Mouse (Mus musculus) liver, embryonic 12.5 days (tissue): Measurements from ENCODE around the gene Cux1. TPM values are rescaled to one million over a fixed set of nuclear protein-coding genes. Genes with fewer than 3 reads are reported as not detected.

Experiments
- ATAC-seq: fragments of 200-750 bp; cut with Nextera tagmentation; 2 replicates; pipeline ENCODE4 v1.8.0; 2017; ENCODE audit warnings: moderate number of reproducible peaks, mild to moderate bottlenecking, moderate library complexity
- H3K27ac ChIP-seq: fragments of 300-500 bp; sonication (generic); 2 replicates; pipeline ENCODE4 v1.5.1; 2016; ENCODE audit warnings: mild to moderate bottlenecking
- H3K27me3 ChIP-seq: fragments of 300-500 bp; sonication (generic); replicated peaks from 2 replicates; pipeline ENCODE4 v1.6.1; 2016; ENCODE audit warnings: mild to moderate bottlenecking, moderate library complexity
- H3K36me3 ChIP-seq: fragments of 300-500 bp; sonication (generic); 2 replicates; pipeline ENCODE4 v1.6.1; 2016; ENCODE audit warnings: mild to moderate bottlenecking, moderate library complexity
- H3K4me1 ChIP-seq: fragments of 300-500 bp; sonication (generic); 2 replicates; pipeline ENCODE4 v1.6.1; 2016
- H3K4me2 ChIP-seq: fragments of 300-500 bp; sonication (generic); 2 replicates; pipeline ENCODE4 v1.6.1; 2016; ENCODE audit warnings: mild to moderate bottlenecking, moderate library complexity
- H3K4me3 ChIP-seq: fragments of 300-500 bp; sonication (generic); 2 replicates; pipeline ENCODE4 v1.5.1; 2016; ENCODE audit warnings: mild to moderate bottlenecking, moderate library complexity
- H3K9ac ChIP-seq: fragments of 300-500 bp; sonication (generic); 2 replicates; pipeline ENCODE4 v1.6.1; 2016; ENCODE audit warnings: mild to moderate bottlenecking, moderate library complexity
- H3K9me3 ChIP-seq: fragments of 300-500 bp; sonication (generic); replicated peaks from 2 replicates; pipeline ENCODE4 v1.6.1; 2016; ENCODE audit warnings: mild to moderate bottlenecking, moderate library complexity
- WGBS: fragments of 180-500 bp; shearing (Covaris S2); methylation state at CpG from one replicate; pipeline ENCODE4 v1.1.7; 2016; ENCODE audit not compliant: insufficient replicate concordance; 5-methylcytosine and 5-hydroxymethylcytosine counted together
- polyA plus RNA-seq: library from polyadenylated mRNA; unstranded; fragments of >200 nt; fragmentation: Nextera tagmentation; extraction: Ambion mirVana; gene quantifications from 2 replicates; pipeline ENCODE4 v1.2.1, GENCODE M21; 2016

Gene Cux1
- polyA plus RNA-seq, 1 experiment from 2014 or later, result 29.8 TPM

- ATAC-seq, result no peak
- 59% methylated on average over 6 of the region's 6 CpGs for WGBS
- Histone ChIP-seq H3K9ac (no peak overlapping the region), H3K4me2 (no peak overlapping the region), H3K4me3 (no peak overlapping the region), H3K27me3 (no peaks in the 10 kb centered on the region), H3K27ac (no peak overlapping the region), H3K4me1 (peaks cover 29% of the 10 kb centered on the region), H3K36me3 (no peaks in the 10 kb centered on the region), H3K9me3 (no peaks in the 10 kb centered on the region)
Observed at GRCm38 (mm10) chr5:136428498-136429060, 138.7 kb downstream of the Cux1 start.

- Histone ChIP-seq H3K4me2 (no peak overlapping the region), H3K4me1 (peaks cover 32% of the 10 kb centered on the region), H3K36me3 (no peaks in the 10 kb centered on the region), H3K27me3 (no peaks in the 10 kb centered on the region), H3K9ac (no peak overlapping the region), H3K4me3 (no peak overlapping the region), H3K27ac (no peak overlapping the region), H3K9me3 (no peaks in the 10 kb centered on the region)
- WGBS, result 69% methylated on average over 13 of the region's 13 CpGs
- ATAC-seq, result no peak
Observed at GRCm38 (mm10) chr5:136427772-136428497, 139.4 kb downstream of the Cux1 start.

GRCm38 (mm10) chr5:136427121-136427771, 140.0 kb downstream of the Cux1 start:
- H3K36me3 ChIP-seq, result no peaks in the 10 kb centered on the region
- no peak overlapping the region for H3K27ac ChIP-seq
- no peak overlapping the region for H3K4me3 ChIP-seq
- ATAC-seq, result no peak
- H3K4me1 ChIP-seq, result peaks cover 35% of the 10 kb centered on the region
- no peak overlapping the region for H3K4me2 ChIP-seq
- WGBS, result 73% methylated on average over 4 of the region's 4 CpGs
- no peaks in the 10 kb centered on the region for H3K9me3 ChIP-seq
- H3K9ac ChIP-seq, result no peak overlapping the region
- H3K27me3 ChIP-seq, result no peaks in the 10 kb centered on the region

- Histone ChIP-seq H3K4me3 (no peak overlapping the region), H3K36me3 (no peaks in the 10 kb centered on the region), H3K9ac (no peak overlapping the region), H3K27me3 (no peaks in the 10 kb centered on the region), H3K9me3 (no peaks in the 10 kb centered on the region), H3K4me1 (peaks cover 41% of the 10 kb centered on the region), H3K4me2 (no peak overlapping the region), H3K27ac (no peak overlapping the region)
- 76% methylated on average over 2 of the region's 2 CpGs for WGBS
- no peak for ATAC-seq
Observed at GRCm38 (mm10) chr5:136422948-136423347, 144.3 kb downstream of the Cux1 start.

GRCm38 (mm10) chr5:136421885-136422284, 145.4 kb downstream of the Cux1 start:
- WGBS, result 79% methylated on average over 3 of the region's 3 CpGs
- no peaks in the 10 kb centered on the region for H3K9me3 ChIP-seq
- H3K4me3 ChIP-seq, result no peak overlapping the region
- no peak overlapping the region for H3K9ac ChIP-seq
- no peak for ATAC-seq
- H3K27me3 ChIP-seq, result no peaks in the 10 kb centered on the region
- H3K4me1 ChIP-seq, result peaks cover 32% of the 10 kb centered on the region
- no peak overlapping the region for H3K4me2 ChIP-seq
- no peak overlapping the region for H3K27ac ChIP-seq
- no peaks in the 10 kb centered on the region for H3K36me3 ChIP-seq

GRCm38 (mm10) chr5:136421316-136421715, 146.0 kb downstream of the Cux1 start:
- H3K27me3 ChIP-seq, result no peaks in the 10 kb centered on the region
- ATAC-seq, result peak; percentile 71; the same call in 1 of the 2 replicates
- H3K9me3 ChIP-seq, result no peaks in the 10 kb centered on the region
- no peak overlapping the region for H3K27ac ChIP-seq
- H3K4me3 ChIP-seq, result no peak overlapping the region
- peaks cover 28% of the 10 kb centered on the region for H3K4me1 ChIP-seq
- H3K36me3 ChIP-seq, result no peaks in the 10 kb centered on the region
- 68% methylated on average over 3 of the region's 3 CpGs for whole genome bisulfite sequencing
- no peak overlapping the region for H3K4me2 ChIP-seq
- H3K9ac ChIP-seq, result no peak overlapping the region

- Histone ChIP-seq H3K27me3 (no peaks in the 10 kb centered on the region), H3K27ac (no peak overlapping the region), H3K9ac (no peak overlapping the region), H3K4me1 (peaks cover 28% of the 10 kb centered on the region), H3K36me3 (no peaks in the 10 kb centered on the region), H3K4me3 (no peak overlapping the region), H3K4me2 (no peak overlapping the region), H3K9me3 (no peaks in the 10 kb centered on the region)
- ATAC-seq, result no peak
- 52% methylated on average over 3 of the region's 3 CpGs for WGBS
Observed at GRCm38 (mm10) chr5:136420342-136420741, 146.9 kb downstream of the Cux1 start.

GRCm38 (mm10) chr5:136417891-136418290, 149.4 kb downstream of the Cux1 start:
- Histone ChIP-seq H3K27ac (no peak overlapping the region), H3K4me1 (peaks cover 35% of the 10 kb centered on the region), H3K4me2 (no peak overlapping the region), H3K9ac (no peak overlapping the region), H3K9me3 (no peaks in the 10 kb centered on the region), H3K4me3 (no peak overlapping the region), H3K27me3 (no peaks in the 10 kb centered on the region), H3K36me3 (no peaks in the 10 kb centered on the region)
- 80% methylated on average over 4 of the region's 4 CpGs for WGBS
- no peak for ATAC-seq

GRCm38 (mm10) chr5:136414479-136414878, 152.8 kb downstream of the Cux1 start:
- Histone ChIP-seq H3K4me3 (no peak overlapping the region), H3K4me1 (peaks cover 32% of the 10 kb centered on the region), H3K27ac (no peak overlapping the region), H3K9me3 (no peaks in the 10 kb centered on the region), H3K27me3 (no peaks in the 10 kb centered on the region), H3K36me3 (no peaks in the 10 kb centered on the region), H3K9ac (no peak overlapping the region), H3K4me2 (no peak overlapping the region)
- ATAC-seq, result no peak
- 61% methylated on average over 2 of the region's 2 CpGs for WGBS

GRCm38 (mm10) chr5:136410681-136411181, 156.6 kb downstream of the Cux1 start:
- no peaks in the 10 kb centered on the region for H3K27me3 ChIP-seq
- H3K4me2 ChIP-seq, result no peak overlapping the region
- 9% methylated on average over 7 of the region's 7 CpGs for whole genome bisulfite sequencing
- no peak overlapping the region for H3K27ac ChIP-seq
- H3K4me1 ChIP-seq, result peaks cover 42% of the 10 kb centered on the region
- ATAC-seq, result peak; percentile 40; the same call in 1 of the 2 replicates
- H3K9me3 ChIP-seq, result no peaks in the 10 kb centered on the region
- no peak overlapping the region for H3K4me3 ChIP-seq
- H3K9ac ChIP-seq, result no peak overlapping the region
- H3K36me3 ChIP-seq, result peaks cover 21% of the 10 kb centered on the region

- Histone ChIP-seq H3K27ac (no peak overlapping the region), H3K27me3 (no peaks in the 10 kb centered on the region), H3K36me3 (peaks cover 21% of the 10 kb centered on the region), H3K4me2 (no peak overlapping the region), H3K4me3 (no peak overlapping the region), H3K9ac (no peak overlapping the region), H3K9me3 (no peaks in the 10 kb centered on the region), H3K4me1 (peaks cover 30% of the 10 kb centered on the region)
- no peak for ATAC-seq
Observed at GRCm38 (mm10) chr5:136406357-136406756, 160.9 kb downstream of the Cux1 start.

- Histone ChIP-seq H3K4me2 (no peak overlapping the region), H3K4me1 (peaks cover 3% of the 10 kb centered on the region; the same call in 1 of the 2 replicates), H3K27ac (no peak overlapping the region), H3K27me3 (no peaks in the 10 kb centered on the region), H3K9ac (no peak overlapping the region), H3K4me3 (no peak overlapping the region), H3K36me3 (peaks cover 21% of the 10 kb centered on the region), H3K9me3 (no peaks in the 10 kb centered on the region)
- WGBS, result 81% methylated on average over 19 of the region's 19 CpGs
- no peak for ATAC-seq
Observed at GRCm38 (mm10) chr5:136403565-136403961, 163.7 kb downstream of the Cux1 start.
